Mouse (Mus musculus) MEL (cell line): ENCODE data around the gene Pimreg.

ENCODE experiments used
- ETS1 ChIP-seq: IDR thresholded peaks from 2 replicates; pipeline ENCODE4 v1.6.1; 2012; ENCODE audit warnings: low read depth, mild to moderate bottlenecking, inconsistent platforms, low read length, improper control_type of control experiment, moderate library complexity
- MAFK ChIP-seq: IDR thresholded peaks from 2 replicates; pipeline ENCODE4 v1.6.1; 2011; ENCODE audit warnings: low read depth, mild to moderate bottlenecking, low read length, improper control_type of control experiment, borderline replicate concordance
- TAL1 ChIP-seq: IDR thresholded peaks from 2 replicates; pipeline ENCODE4 v1.6.1; 2012; ENCODE audit warnings: mild to moderate bottlenecking, inconsistent platforms, low read length, moderate library complexity, mixed read lengths

DNA sequence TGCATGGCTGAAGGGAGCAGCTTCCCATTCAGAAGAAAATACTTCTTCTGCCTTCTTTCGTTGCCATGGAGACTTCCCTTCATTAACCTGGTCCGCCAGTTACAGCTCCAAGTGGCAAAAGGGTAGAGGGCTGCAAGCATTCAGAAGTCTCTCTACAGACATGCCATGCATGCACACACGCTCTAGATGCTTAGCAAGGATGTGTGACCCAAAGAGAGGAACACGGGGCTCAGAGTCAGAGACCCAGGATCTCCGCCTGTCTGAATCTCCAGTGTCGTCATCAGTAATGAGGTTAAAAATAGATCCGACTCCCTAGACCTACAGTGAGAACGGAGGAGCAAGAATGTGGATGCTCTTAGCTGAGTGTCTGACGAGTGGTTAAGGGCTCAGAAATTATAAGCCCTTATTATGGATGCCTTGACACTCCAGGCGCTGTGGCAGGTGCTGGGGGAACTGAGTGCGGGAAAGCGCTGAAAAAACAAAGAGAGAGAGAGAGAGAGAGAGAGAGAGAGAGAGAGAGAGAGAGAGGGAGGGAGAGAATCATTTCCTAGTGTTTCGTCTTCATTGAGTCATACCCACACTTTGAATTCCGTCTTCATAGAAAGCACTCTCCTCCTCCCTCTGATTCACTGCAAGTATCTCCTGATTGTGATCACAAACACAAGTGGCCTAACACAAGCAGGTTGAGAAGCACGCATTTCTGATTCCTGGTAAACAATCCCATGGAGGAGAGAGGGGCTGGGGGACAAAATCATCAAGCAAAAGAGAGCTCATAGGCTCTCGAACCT lies 2.0 kb upstream of the Pimreg start:
- TF ChIP-seq ETS1: no peak
- no peak for TF ChIP-seq TAL1
- no peak for TF ChIP-seq MAFK
